Mouse (Mus musculus): ENCODE results near the gene Lsm2.

DNA sequence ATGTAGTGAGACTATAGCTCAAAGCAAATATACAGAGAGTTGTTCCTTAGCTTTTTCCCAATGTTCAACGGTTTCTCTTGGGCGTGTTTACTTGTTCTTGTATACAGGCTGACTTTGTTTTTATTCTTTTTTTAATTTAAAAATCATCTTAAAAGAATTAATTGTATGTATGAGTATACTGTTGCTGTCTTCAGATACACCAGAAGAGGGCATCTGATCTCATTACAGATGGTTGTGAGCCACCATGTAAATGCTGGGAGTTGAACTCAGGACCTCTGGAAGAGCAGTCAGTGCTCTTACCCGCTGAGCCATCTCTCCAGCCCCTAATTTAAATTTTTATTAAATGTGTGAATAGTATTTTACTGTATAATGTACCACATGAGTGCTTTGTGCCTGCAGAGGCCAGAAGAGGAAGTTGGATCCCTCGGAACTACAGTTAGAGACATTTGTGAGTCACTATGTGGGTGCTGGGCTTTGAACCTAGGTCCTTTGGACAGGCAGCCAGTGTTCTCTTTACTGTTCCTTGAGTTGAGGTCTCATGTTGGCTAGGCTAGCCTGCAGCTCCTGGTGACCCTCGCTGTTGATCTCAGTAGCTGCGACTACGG lies 25.8 kb downstream of the Lsm2 start:
- TF ChIP-seq CTCF (IDR thresholded peaks at IDR 0.05; ENCODE audit: borderline replicate concordance, insufficient read depth, low read length) (no peak), POLR2A (IDR thresholded peaks at IDR 0.05; ENCODE audit: low read depth, low read length) (no peak)

Data from embryonic fibroblast, embryonic 13.5 days (primary cell).